Mouse (Mus musculus) midbrain, embryonic 15.5 days (tissue): ENCODE results near the gene Camta2. TPM values are rescaled to one million over a fixed set of nuclear protein-coding genes. Genes with fewer than 3 reads are reported as not detected.

Source experiments
- ATAC-seq: fragments of 200-750 bp; cut with Nextera tagmentation; replicated peaks from 2 replicates; pipeline ENCODE4 v1.8.0; 2017; ENCODE audit warnings: moderate TSS enrichment
- H3K27ac ChIP-seq: fragments of 300-500 bp; sonication (generic); 2 replicates; pipeline ENCODE4 v1.5.1; 2015; ENCODE audit warnings: mild to moderate bottlenecking, inconsistent platforms
- H3K27me3 ChIP-seq: fragments of 300-500 bp; sonication (generic); replicated peaks from 2 replicates; pipeline ENCODE4 v1.6.1; 2015; ENCODE audit warnings: inconsistent platforms
- H3K36me3 ChIP-seq: fragments of 300-500 bp; sonication (generic); replicated peaks from 2 replicates; pipeline ENCODE4 v1.6.1; 2015; ENCODE audit warnings: inconsistent platforms
- H3K4me1 ChIP-seq: fragments of 300-500 bp; sonication (generic); 2 replicates; pipeline ENCODE4 v1.6.1; 2015; ENCODE audit warnings: inconsistent platforms
- H3K4me2 ChIP-seq: fragments of 300-500 bp; sonication (generic); 2 replicates; pipeline ENCODE4 v1.6.1; 2015; ENCODE audit warnings: inconsistent platforms, mild to moderate bottlenecking, moderate library complexity
- H3K4me3 ChIP-seq: fragments of 300-500 bp; sonication (generic); 2 replicates; pipeline ENCODE4 v1.5.1; 2015; ENCODE audit warnings: mild to moderate bottlenecking, inconsistent platforms
- H3K9ac ChIP-seq: fragments of 300-500 bp; sonication (generic); 2 replicates; pipeline ENCODE4 v1.6.1; 2015; ENCODE audit warnings: mild to moderate bottlenecking, inconsistent platforms
- H3K9me3 ChIP-seq: fragments of 300-500 bp; sonication (generic); 2 replicates; pipeline ENCODE4 v1.6.1; 2016; ENCODE audit warnings: inconsistent platforms
- WGBS: fragments of 180-500 bp; shearing (Covaris S2); methylation state at CpG from one replicate; pipeline ENCODE4 v1.1.7; 2015; ENCODE audit warnings: mixed read lengths; 5-methylcytosine and 5-hydroxymethylcytosine counted together
- polyA plus RNA-seq: library from polyadenylated mRNA; unstranded; fragments of >200 nt; fragmentation: Nextera tagmentation; extraction: Ambion mirVana; gene quantifications from 2 replicates; pipeline ENCODE4 v1.2.1, GENCODE M21; 2015

Camta2 gene
- polyA plus RNA-seq, 1 experiment from 2014 or later = 25.0 TPM

DNA sequence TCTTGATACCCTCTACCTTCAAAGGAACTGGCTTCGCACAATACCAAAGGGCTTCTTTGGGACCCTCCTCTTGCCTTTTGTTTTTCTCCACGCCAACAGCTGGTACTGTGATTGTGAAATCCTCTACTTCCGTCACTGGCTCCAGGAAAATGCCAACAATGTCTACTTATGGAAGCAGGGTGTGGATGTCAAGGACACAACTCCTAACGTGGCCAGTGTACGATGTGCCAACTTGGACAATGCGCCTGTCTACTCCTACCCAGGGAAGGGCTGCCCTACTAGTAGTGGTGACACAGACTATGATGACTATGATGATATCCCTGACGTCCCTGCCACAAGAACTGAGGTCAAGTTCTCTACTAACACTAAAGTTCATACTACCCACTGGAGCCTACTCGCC, 47.9 kb downstream of the Camta2 start:
- Histone ChIP-seq H3K27me3 (no peaks in the 10 kb centered on the region), H3K9ac (no peak overlapping the region), H3K4me2 (no peak overlapping the region), H3K9me3 (no peaks in the 10 kb centered on the region), H3K4me3 (no peak overlapping the region), H3K36me3 (peaks cover 12% of the 10 kb centered on the region; the same call in 1 of the 2 replicates), H3K4me1 (peaks cover under 1% of the 10 kb centered on the region), H3K27ac (no peak overlapping the region)
- ATAC-seq = no peak
- 89% methylated on average over 8 of the region's 8 CpGs for WGBS

DNA sequence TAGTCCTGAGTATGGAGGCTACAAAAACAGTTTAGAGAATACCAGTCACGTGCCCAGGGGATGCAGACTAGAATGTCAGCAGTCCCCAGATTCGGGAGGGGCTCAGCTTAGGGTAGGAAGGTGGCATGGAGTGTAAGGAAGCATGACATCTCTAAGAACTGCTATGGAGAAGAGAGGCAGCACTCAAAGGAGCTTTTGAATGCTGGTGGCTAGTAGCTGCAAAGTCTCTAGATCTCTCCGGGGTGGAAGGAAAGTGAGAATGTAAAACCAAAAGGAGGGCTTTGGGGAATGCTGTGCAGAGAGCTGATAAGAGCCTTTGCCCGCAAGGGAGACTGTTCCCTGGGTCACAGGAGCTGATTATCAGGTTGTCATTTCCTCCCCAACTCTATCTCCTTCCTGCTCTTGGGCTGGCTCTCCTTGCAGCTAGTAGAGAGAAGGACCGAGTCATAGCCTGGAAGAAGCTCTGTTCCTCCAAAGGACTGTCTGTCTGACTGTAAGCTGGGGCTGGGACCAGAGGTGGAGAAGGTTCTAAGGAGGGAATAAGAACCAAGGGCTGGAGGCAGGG, 49.1 kb downstream of the Camta2 start, which contains the start of gene Gp1ba:
Gene Gp1ba, plus strand, starts transcription at position 409 of the 565 bp plus-strand sequence.
- no peaks in the 10 kb centered on the region for H3K9me3 ChIP-seq
- H3K27ac ChIP-seq = no peak within 1 kb of the TSS
- no peaks in the 10 kb centered on the region for H3K27me3 ChIP-seq
- H3K4me1 ChIP-seq = no peaks in the 10 kb centered on the region
- 0 out of 2 replicates have a peak, but pooled peaks cover 3% of the 10 kb centered on the region for H3K36me3 ChIP-seq
- ATAC-seq = no peak
- H3K4me2 ChIP-seq = no peak within 1 kb of the TSS
- no peak within 1 kb of the TSS for H3K4me3 ChIP-seq
- H3K9ac ChIP-seq = no peak within 1 kb of the TSS
- WGBS = 62% methylated on average over 5 of the region's 5 CpGs

DNA sequence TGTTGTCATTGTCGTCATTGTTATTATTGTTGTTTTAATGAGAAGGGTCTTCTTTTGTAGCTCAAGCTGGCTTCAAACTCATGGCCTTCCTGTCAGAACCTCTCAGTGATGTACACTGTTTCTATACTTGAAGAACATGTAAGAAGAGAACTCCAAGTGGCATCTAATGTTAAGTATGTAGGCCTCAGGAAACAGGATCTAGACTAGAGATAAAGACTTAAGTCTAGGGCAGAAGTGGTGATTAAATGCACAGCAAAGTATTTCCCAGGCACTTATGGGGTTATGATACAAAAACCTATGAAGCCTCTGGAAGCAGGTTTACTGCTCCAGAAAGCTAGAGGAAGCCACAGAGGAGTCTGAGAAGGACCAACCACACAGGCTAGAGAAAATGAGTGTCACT, 49.6 kb downstream of the Camta2 start:
- Histone ChIP-seq H3K4me1 (no peaks in the 10 kb centered on the region), H3K27ac (no peak overlapping the region), H3K9me3 (no peaks in the 10 kb centered on the region), H3K36me3 (0 out of 2 replicates have a peak, but pooled peaks cover 3% of the 10 kb centered on the region), H3K4me2 (no peak overlapping the region), H3K4me3 (no peak overlapping the region), H3K27me3 (no peaks in the 10 kb centered on the region), H3K9ac (no peak overlapping the region)
- 91% methylated on average over 1 of the region's 1 CpGs for WGBS
- no peak for ATAC-seq

DNA sequence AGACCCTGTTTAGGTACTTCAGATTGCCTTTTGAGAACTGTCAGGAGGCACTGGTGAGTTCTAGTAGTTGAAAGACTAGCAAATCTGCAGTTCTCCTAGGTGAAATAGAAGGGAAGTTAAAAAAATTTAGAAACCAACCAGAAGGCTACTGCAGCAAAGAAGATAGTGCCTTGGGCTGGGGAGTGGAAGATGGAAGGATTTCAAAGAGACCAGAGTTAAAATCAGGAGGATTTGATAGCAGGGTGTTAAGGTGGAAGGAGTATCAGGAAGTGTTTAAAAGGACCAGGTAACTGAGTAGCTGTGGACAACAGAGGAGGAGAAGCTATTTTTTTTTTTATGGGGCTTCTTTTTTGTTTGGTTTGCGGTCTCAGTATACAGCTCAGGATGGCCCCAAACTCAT, 50.1 kb downstream of the Camta2 start:
- WGBS = 96% methylated on average over 1 of the region's 1 CpGs
- Histone ChIP-seq H3K9me3 (no peaks in the 10 kb centered on the region), H3K9ac (no peak overlapping the region), H3K27me3 (no peaks in the 10 kb centered on the region), H3K36me3 (no peaks in the 10 kb centered on the region), H3K27ac (no peak overlapping the region), H3K4me2 (no peak overlapping the region), H3K4me3 (no peak overlapping the region), H3K4me1 (no peaks in the 10 kb centered on the region)
- no peak for ATAC-seq

DNA sequence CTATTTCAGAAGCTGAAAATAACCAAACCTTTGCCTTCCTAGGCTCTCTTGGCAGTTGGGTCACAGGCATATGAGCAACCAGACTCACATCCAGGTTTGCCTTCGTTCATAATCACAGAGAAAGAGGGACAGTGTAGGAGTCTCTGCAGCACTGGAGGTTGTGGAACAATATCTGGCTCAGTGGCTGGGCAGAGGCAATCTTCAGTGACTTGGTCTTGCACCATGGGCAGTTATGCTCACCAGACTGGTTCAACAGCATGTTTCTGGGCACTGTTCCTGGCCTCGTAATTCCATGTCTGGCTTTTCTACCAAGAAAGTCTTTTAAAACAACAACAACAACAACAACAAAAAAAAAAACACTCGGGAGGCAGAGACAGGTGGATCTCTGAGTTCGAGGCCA, 52.3 kb downstream of the Camta2 start:
- Histone ChIP-seq H3K36me3 (no peaks in the 10 kb centered on the region), H3K4me1 (no peaks in the 10 kb centered on the region), H3K4me2 (no peak overlapping the region), H3K27ac (no peak overlapping the region), H3K9ac (no peak overlapping the region), H3K4me3 (no peak overlapping the region), H3K27me3 (no peaks in the 10 kb centered on the region), H3K9me3 (no peaks in the 10 kb centered on the region)
- 74% methylated on average over 4 of the region's 4 CpGs for WGBS
- no peak for ATAC-seq

DNA sequence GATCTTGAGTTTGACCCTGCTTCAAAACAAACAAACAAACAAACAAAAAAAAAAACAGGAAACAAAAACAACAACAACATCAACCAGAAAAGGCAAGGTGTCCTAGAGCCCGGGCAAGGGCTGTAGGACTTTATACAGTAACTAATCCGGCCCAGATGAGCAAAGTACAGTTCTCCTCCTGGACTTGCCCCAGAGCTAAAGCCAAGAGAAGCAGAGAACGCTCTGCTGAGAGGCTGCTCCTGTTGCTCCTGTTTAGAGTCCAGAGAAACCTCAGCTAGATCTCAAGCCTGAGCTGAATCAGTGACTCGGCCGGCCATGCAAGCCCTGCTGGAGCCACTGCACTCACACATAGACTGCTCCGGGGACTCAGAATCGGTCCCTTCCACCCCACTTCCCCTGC, 57.8 kb downstream of the Camta2 start:
- 75% methylated on average over 7 of the region's 7 CpGs for WGBS
- ATAC-seq = no peak
- H3K9ac ChIP-seq = no peak overlapping the region
- no peaks in the 10 kb centered on the region for H3K4me1 ChIP-seq
- no peaks in the 10 kb centered on the region for H3K9me3 ChIP-seq
- no peaks in the 10 kb centered on the region for H3K27me3 ChIP-seq
- H3K27ac ChIP-seq = no peak overlapping the region
- no peak overlapping the region for H3K4me2 ChIP-seq
- no peak overlapping the region for H3K4me3 ChIP-seq
- H3K36me3 ChIP-seq = no peaks in the 10 kb centered on the region

DNA sequence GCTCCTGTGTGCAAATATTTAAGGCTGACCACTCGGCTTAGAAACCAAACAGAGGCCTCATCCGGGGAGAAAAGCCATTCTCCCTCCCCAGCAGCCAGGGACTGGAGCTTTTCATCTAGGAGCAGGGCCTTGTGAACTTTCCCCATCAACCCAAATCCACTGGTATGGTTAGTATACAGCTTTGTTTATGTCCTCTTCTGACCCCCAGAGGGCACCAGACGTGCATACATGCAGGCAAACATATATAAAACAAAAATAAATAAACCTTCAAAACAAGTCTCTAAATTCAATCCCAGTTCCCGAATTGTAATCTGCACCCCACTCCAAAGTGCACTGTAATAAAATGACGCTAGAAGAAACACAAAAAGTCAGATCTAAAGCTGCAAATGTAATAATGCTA, 58.3 kb downstream of the Camta2 start:
- H3K4me1 ChIP-seq = no peaks in the 10 kb centered on the region
- H3K36me3 ChIP-seq = no peaks in the 10 kb centered on the region
- H3K27ac ChIP-seq = no peak overlapping the region
- no peak overlapping the region for H3K9ac ChIP-seq
- ATAC-seq = no peak
- no peak overlapping the region for H3K4me3 ChIP-seq
- no peaks in the 10 kb centered on the region for H3K27me3 ChIP-seq
- 51% methylated on average over 5 of the region's 5 CpGs for WGBS
- no peak overlapping the region for H3K4me2 ChIP-seq
- no peaks in the 10 kb centered on the region for H3K9me3 ChIP-seq

DNA sequence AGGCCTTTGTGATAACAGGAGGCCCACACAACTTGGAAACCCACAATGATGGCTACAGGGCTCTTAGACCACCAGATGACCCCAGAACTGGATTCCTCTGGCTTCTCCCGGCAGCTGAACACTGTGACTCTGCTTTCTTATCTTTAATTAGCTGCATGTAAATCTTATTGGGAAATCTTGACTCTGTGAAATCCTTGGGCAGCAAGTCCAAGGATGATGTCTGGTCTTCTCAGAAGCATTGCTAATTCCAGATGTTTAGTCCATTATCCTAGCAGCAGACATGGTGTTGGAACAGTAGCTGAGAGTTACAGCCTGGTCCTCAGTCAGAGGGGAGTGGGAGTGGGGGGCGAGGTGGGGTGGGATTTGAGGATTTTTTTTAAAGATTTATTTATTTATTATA, 59.5 kb downstream of the Camta2 start:
- Histone ChIP-seq H3K9ac (no peak overlapping the region), H3K36me3 (no peaks in the 10 kb centered on the region), H3K27me3 (no peaks in the 10 kb centered on the region), H3K27ac (no peak overlapping the region), H3K9me3 (no peaks in the 10 kb centered on the region), H3K4me1 (no peaks in the 10 kb centered on the region), H3K4me3 (no peak overlapping the region), H3K4me2 (no peak overlapping the region)
- no peak for ATAC-seq
- 71% methylated on average over 2 of the region's 2 CpGs for WGBS

DNA sequence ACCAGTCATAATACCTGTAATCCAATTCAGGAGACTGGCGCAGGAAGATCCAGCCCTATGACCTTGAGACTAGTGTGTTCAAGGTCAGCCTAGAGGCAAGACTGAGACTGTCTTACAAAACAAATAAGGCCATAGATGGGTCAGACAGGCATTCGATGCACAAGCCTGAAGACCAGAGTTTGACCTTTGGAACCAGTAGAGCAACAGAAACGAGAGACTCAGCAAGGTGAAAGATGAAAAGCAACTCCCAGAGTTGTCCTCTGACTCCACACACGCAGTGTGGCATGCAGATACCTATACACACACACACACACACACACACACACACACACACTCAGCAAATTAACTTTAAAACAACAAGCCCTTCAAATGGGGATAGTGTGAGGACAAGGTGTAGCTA, 61.0 kb downstream of the Camta2 start:
- Histone ChIP-seq H3K9me3 (no peaks in the 10 kb centered on the region), H3K4me1 (no peaks in the 10 kb centered on the region), H3K9ac (no peak overlapping the region), H3K4me3 (no peak overlapping the region), H3K27me3 (no peaks in the 10 kb centered on the region), H3K36me3 (no peaks in the 10 kb centered on the region), H3K27ac (no peak overlapping the region), H3K4me2 (no peak overlapping the region)
- ATAC-seq = no peak
- 79% methylated on average over 4 of the region's 4 CpGs for WGBS

DNA sequence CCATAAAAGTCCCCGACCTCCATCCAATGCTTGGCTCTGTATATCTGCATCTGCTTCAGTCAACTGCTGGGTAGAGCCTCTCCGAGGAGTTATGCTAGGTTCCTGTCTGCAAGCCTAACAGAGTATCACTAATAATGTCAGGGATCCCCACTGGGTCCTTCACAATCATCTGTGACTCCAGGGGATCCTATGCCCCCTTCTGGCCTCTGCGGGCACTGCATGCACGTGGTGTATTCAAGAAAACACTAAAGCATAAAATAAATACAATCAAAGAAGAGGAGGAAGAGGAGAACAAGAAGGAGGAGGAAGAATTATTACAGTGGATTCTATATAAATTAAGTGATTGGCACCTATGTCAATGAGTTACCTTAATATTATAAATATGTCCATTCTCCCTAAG, 62.4 kb downstream of the Camta2 start:
- H3K27ac ChIP-seq = no peak overlapping the region
- ATAC-seq = no peak

DNA sequence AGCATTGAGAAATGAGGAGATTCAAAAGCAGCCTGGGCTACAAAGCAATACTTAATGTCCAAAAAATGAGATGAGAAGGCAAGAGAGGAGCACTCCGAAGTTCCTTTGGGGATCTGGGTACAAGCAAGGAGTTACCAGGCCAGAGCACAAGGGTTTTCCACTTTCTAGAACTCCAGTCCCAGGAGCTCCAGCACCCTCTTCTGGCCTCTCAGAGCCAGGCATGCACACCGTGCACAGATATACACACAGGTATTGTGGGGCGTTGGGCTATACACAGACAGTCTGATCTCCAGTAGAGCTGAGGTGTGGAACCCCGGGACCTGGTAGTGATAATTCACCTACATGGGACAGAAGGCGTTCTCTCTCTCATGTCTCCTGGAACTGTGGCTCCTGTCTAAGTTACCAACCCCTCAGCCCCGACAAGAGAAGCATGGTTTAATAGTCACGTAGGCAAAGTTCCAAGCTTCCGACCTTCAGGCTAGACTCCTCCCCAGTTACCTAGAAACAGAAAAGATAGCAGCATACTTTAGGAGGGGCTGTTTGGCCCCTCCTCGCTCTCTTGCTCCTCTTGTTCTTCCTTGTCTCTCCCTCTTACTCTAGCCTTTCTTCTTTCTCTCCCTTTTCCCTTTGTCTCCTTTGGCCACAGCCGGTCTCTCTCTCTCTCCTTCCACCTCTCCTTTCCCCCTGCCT, 64.7 kb downstream of the Camta2 start:
- no peaks in the 10 kb centered on the region for H3K36me3 ChIP-seq
- WGBS = 86% methylated on average over 10 of the region's 10 CpGs
- no peaks in the 10 kb centered on the region for H3K9me3 ChIP-seq
- no peak overlapping the region for H3K4me2 ChIP-seq
- H3K4me1 ChIP-seq = no peaks in the 10 kb centered on the region
- no peaks in the 10 kb centered on the region for H3K27me3 ChIP-seq
- no peak overlapping the region for H3K27ac ChIP-seq
- no peak overlapping the region for H3K4me3 ChIP-seq
- no peak overlapping the region for H3K9ac ChIP-seq
- no peak for ATAC-seq

More for the DNA sequence above, 62.4 kb downstream of the Camta2 start:
- Histone ChIP-seq H3K4me2 (no peak overlapping the region), H3K27me3 (no peaks in the 10 kb centered on the region), H3K4me1 (no peaks in the 10 kb centered on the region), H3K36me3 (no peaks in the 10 kb centered on the region), H3K9ac (no peak overlapping the region), H3K4me3 (no peak overlapping the region), H3K9me3 (no peaks in the 10 kb centered on the region)
- 46% methylated on average over 4 of the region's 4 CpGs for WGBS

DNA sequence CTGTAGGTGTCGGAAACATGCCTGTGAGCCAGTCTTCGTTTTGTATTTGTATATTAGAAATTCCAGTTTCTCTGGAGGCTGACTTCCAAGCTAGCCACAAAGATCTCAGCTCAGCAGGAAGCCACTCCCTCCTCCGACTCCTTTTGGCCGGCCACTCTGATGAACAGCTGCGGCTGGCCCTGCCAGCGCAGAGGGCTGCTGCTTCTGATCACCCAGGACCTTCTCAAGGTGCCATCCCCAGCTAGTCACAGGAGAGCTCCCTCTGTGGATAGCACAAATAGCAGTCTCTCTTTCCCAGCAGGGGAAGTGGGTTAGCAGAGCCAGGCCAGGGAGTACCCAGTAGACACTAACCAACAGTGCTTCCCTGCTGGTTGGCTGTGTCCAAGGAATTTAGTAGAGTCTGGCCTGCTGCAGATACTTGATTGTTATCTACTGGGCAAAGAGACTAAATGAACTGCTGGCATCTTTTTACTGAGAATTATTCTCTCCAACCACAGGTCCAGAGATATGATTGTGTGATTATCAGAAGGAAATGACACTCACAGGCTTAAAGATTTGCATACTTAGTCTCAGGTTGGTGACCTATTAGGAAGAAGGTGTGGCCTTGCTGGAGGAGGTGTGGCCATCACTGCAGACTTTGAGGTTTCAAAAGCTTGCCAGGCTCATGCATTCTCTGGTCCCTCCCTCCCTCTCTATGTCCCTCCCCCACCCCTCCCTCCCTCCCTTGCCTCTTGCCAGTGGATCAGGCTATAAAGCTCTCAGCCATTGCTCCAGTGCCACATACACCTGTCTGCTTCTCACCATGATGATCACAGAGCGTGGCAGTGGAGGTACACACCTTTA, 65.7 kb downstream of the Camta2 start:
- no peak for ATAC-seq
- Histone ChIP-seq H3K4me2 (no peak overlapping the region), H3K27me3 (no peaks in the 10 kb centered on the region), H3K9ac (no peak overlapping the region), H3K27ac (no peak overlapping the region), H3K4me3 (no peak overlapping the region), H3K9me3 (no peaks in the 10 kb centered on the region), H3K36me3 (no peaks in the 10 kb centered on the region), H3K4me1 (no peaks in the 10 kb centered on the region)
- WGBS = 44% methylated on average over 7 of the region's 7 CpGs
